Mouse (Mus musculus) G1E (cell line): ENCODE results near the gene Alg14.

ENCODE experiments used
- CTCF ChIP-seq: IDR thresholded peaks from 2 replicates; pipeline ENCODE4 v1.5.1; 2012; ENCODE audit warnings: low read depth, low read length, inconsistent platforms, mixed read lengths
- GATA1 ChIP-seq: IDR thresholded peaks from 2 replicates; pipeline ENCODE4 v1.6.1; 2012; ENCODE audit warnings: borderline replicate concordance, low read length, inconsistent platforms, mixed read lengths

- TF ChIP-seq CTCF (no peak), GATA1 (no peak)
Observed at GRCm38 (mm10) chr3:121309429-121309828, 17.9 kb downstream of the Alg14 start.
